Mouse (Mus musculus) lung, postnatal 0 days (tissue): ENCODE measurements around the gene Dnttip2. TPM values are rescaled to one million over a fixed set of nuclear protein-coding genes. Genes with fewer than 3 reads are reported as not detected.

ENCODE experiments used
- ATAC-seq: fragments of 200-750 bp; cut with Nextera tagmentation; 2 replicates; pipeline ENCODE4 v1.8.0; 2017; ENCODE audit warnings: moderate library complexity
- DNase-seq: peaks from one replicate; pipeline ENCODE4 v3.0.0-alpha.2; 2016; ENCODE audit warnings: low spot score
- H3K27ac ChIP-seq: fragments of 300-500 bp; sonication (generic); 2 replicates; pipeline ENCODE4 v1.5.1; 2014; ENCODE audit warnings: antibody characterized with exemption, mild to moderate bottlenecking, low read length, mixed read lengths
- H3K27me3 ChIP-seq: fragments of 300-500 bp; sonication (generic); replicated peaks from 2 replicates; pipeline ENCODE4 v1.6.1; 2014; ENCODE audit warnings: low read length, mixed read lengths; ENCODE audit not compliant: insufficient read depth
- H3K36me3 ChIP-seq: fragments of 300-500 bp; sonication (generic); 2 replicates; pipeline ENCODE4 v1.6.1; 2014; ENCODE audit warnings: low read length, mixed read lengths; ENCODE audit not compliant: insufficient read depth
- H3K4me1 ChIP-seq: fragments of 300-500 bp; sonication (generic); 2 replicates; pipeline ENCODE4 v1.6.1; 2014; ENCODE audit warnings: antibody characterized with exemption, low read depth, low read length, mixed read lengths; ENCODE audit not compliant: insufficient read depth
- H3K4me2 ChIP-seq: fragments of 300-500 bp; sonication (generic); replicated peaks from 2 replicates; pipeline ENCODE4 v1.6.1; 2014; ENCODE audit warnings: low read depth, mild to moderate bottlenecking, low read length, moderate library complexity, mixed read lengths
- H3K4me3 ChIP-seq: fragments of 300-500 bp; sonication (generic); 2 replicates; pipeline ENCODE4 v1.5.1; 2014; ENCODE audit warnings: low read depth, low read length
- H3K9ac ChIP-seq: fragments of 300-500 bp; sonication (generic); replicated peaks from 2 replicates; pipeline ENCODE4 v1.6.1; 2014; ENCODE audit warnings: low read depth, mild to moderate bottlenecking
- H3K9me3 ChIP-seq: fragments of 300-500 bp; sonication (generic); 2 replicates; pipeline ENCODE4 v1.6.1; 2016; ENCODE audit warnings: low read length, mixed read lengths
- CTCF ChIP-seq: IDR thresholded peaks from 2 replicates; pipeline ENCODE4 v1.5.1; 2016; ENCODE audit warnings: antibody characterized with exemption, mild to moderate bottlenecking
- EP300 ChIP-seq: IDR thresholded peaks from 2 replicates; pipeline ENCODE4 v1.6.1; 2016; ENCODE audit warnings: antibody characterized with exemption, mild to moderate bottlenecking, control low read depth
- WGBS: fragments of 180-500 bp; shearing (Covaris S2); extraction: QIAGEN DNeasy Blood & Tissue Kit; methylation state at CpG from one replicate; pipeline ENCODE4 v1.1.7; 2014; 5-methylcytosine and 5-hydroxymethylcytosine counted together
- microRNA counts: library from miRNA; unstranded; fragments of <30 nt; microRNA quantifications from one replicate; lab custom pipeline; 2015
- microRNA-seq: library from miRNA; unstranded; fragments of <30 nt; microRNA quantifications from one replicate; pipeline ENCODE4, GENCODE M21; 2016
- polyA plus RNA-seq: library from polyadenylated mRNA; unstranded; fragments of >200 nt; fragmentation: Nextera tagmentation; extraction: Ambion mirVana; gene quantifications from 2 replicates; pipeline ENCODE4 v1.2.1, GENCODE M21; 2015

The Dnttip2 gene
- polyA plus RNA-seq, 1 experiment from 2014 or later: 38.3 TPM

- H3K4me1 ChIP-seq: no peaks in the 10 kb centered on the region
- 38% methylated on average over 7 of the region's 7 CpGs for WGBS
- H3K27me3 ChIP-seq: no peaks in the 10 kb centered on the region
- no peaks in the 10 kb centered on the region for H3K36me3 ChIP-seq
- no peaks in the 10 kb centered on the region for H3K9me3 ChIP-seq
- TF ChIP-seq CTCF (no peak), EP300 (no peak)
- DNase-seq: peak; percentile 59
- no peak overlapping the region for H3K27ac ChIP-seq
- H3K4me3 ChIP-seq: no peak overlapping the region
- no peak overlapping the region for H3K4me2 ChIP-seq
- no peak overlapping the region for H3K9ac ChIP-seq
- ATAC-seq: peak; percentile 66
Observed at GRCm38 (mm10) chr3:122333902-122334301, 59.7 kb downstream of the Dnttip2 start.

GRCm38 (mm10) chr3:122334375-122334774 is 60.2 kb downstream of the Dnttip2 start:
- WGBS: 47% methylated on average over 7 of the region's 7 CpGs
- H3K9ac ChIP-seq: no peak overlapping the region
- no peaks in the 10 kb centered on the region for H3K4me1 ChIP-seq
- H3K27me3 ChIP-seq: no peaks in the 10 kb centered on the region
- DNase-seq (no peak), ATAC-seq (no peak)
- H3K9me3 ChIP-seq: no peaks in the 10 kb centered on the region
- H3K4me2 ChIP-seq: no peak overlapping the region
- TF ChIP-seq CTCF (no peak), EP300 (no peak)
- H3K36me3 ChIP-seq: no peaks in the 10 kb centered on the region
- H3K27ac ChIP-seq: no peak overlapping the region
- no peak overlapping the region for H3K4me3 ChIP-seq

MicroRNA genes within 50 kb of the gene (microRNA counts, 519-probe panel; counts per million panel counts)
- not detected for microRNA mmu-miR-760 (lab: Ali Mortazavi, UCI)

Small RNA genes within 50 kb of the gene (microRNA-seq; reads per million reads assigned to microRNA genes)
- gene Gm22903 (not detected), gene Mir760 (11.5 reads per million, percentile 24 among the genes with 10 or more reads in this experiment)

Other genes starting within 250 kb of the Dnttip2 start
- 2.3 and 2.5 TPM in 2 replicates for gene Abca4, start 229.9 kb upstream of the Dnttip2 start, polyA plus RNA-seq
- 102 and 112 TPM in 2 replicates for gene Gclm, start 28.8 kb upstream of the Dnttip2 start, polyA plus RNA-seq
- 27.6 and 38.3 TPM in 2 replicates for gene Bcar3, start 19.7 kb downstream of the Dnttip2 start, polyA plus RNA-seq